Mouse (Mus musculus): ENCODE measurements around the gene Gjb5. TPM values are rescaled to one million over a fixed set of nuclear protein-coding genes. Genes with fewer than 3 reads are reported as not detected.

The Gjb5 gene
- under 1 TPM; 0.53 to 0.55 TPM for total RNA-seq (2021)

DNA sequence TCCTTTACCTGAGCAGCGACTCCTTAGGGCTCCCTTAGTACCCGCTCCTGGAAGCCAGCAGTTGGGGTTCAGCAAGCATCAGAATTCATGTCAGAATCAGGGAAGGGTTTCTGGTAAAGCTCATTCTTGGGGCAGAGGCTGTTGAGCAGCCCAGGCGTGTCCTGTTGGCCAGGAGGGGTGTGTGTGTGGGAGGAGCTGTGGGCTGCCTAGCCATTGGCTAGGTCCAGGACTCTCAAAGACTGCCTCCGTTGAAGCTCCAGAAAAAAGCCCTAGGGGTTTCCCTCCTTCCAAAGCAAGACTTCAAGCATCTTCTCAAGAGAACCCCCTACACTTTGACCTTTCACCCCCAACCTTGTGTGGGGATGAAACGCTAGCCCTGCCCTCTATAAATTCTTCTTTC is at the start of gene Gjb5:
Gjb5 (minus strand) TSS at position 164 of the 400 bp plus-strand sequence.
- intact Hi-C loops (cut with DNase I), result no loop called here
- no peak for DNase-seq

DNA sequence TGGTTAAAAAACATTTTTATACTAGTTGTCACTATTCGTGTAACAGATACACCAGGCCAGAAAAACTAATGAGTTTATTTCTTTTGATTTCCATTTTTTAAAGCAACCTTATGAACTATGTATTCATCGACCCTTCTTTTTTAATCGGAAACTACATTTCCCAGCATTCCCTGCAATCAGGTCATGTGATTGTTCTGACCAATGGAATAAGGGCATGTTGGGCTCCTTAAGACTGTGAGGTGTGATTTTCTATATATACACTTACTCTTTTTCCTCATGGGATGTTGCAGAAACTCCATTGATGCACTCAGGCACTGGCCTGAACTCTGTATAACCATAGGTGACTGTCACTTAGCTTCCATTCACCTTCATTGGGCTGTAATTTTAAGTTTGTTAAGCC is 44.6 kb upstream of the Gjb5 start:
- intact Hi-C loops (cut with DNase I), result no loop called here
- DNase-seq, result no peak

DNA sequence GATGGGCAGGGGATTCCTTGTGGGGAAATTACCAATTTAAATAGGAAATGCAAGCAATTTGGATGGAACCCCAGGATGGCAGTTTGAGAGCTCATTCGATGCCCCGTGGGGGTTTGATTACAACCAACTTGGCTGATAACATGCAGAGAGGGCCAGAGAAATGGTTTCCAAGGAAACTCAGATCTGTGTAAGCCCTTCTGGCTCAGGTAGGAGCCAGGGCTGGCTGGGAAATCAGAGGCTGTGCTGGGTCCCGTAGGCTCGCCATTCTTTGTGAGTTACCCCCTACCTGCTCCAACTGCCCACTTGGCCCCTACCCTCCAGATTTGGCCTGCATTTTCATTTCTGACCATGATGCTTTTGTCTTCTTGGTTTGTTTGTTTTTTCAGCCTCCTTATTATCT is 44.2 kb upstream of the Gjb5 start:
- DNase-seq, result no peak
- intact Hi-C loops (cut with DNase I), result no loop called here

GRCm38 (mm10) chr4:127400165-127401145 is 42.5 kb upstream of the Gjb5 start:
- DNase-seq, result peak; percentile 70 to 74
- intact Hi-C loops (cut with DNase I), result no loop called here

DNA sequence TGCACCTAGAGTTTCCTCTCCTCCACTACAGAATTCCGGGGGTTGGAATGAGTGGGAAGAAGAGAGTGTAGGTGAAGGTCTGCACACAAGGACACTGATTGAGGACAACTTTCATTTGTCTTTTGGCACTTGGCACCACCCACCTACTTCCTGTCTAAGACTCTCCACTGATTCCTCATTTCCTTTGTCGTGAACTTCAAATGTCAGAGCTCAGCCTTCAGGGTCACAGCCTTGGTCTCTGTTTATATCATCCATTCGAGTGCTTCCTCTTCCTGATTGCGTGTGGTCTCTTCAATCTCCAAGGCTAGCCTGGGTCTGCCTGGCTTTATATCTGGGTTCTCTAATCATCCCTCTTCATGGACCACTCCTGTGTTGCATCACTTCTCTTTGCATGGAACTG is 37.6 kb upstream of the Gjb5 start:
- DNase-seq, result no peak

GRCm38 (mm10) chr4:127389645-127390044 is 31.7 kb upstream of the Gjb5 start:
- no peak for DNase-seq
- intact Hi-C loops (cut with DNase I), result no loop called here

More for the DNA sequence above, 37.6 kb upstream of the Gjb5 start:
- intact Hi-C loops (cut with DNase I), result no loop called here

DNA sequence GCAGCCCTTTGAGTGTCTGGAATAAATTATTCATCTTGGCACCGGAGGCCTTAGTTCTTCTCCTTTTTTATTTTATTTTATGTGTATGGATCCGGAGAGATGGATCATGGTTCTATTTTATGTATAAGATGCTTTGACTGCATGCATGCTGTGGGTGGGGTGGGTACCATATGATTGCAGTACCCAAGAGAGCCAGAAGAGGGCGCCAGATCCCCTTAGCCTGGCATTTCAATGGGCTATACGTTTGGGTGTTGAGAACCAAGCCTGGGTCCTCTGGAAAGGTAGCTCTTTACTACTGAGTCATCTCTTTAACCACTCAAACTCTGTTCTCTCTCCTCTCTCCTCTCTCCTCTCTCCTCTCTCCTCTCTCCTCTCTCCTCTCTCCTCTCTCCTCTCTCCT is 19.4 kb upstream of the Gjb5 start:
- DNase-seq, result no peak

DNA sequence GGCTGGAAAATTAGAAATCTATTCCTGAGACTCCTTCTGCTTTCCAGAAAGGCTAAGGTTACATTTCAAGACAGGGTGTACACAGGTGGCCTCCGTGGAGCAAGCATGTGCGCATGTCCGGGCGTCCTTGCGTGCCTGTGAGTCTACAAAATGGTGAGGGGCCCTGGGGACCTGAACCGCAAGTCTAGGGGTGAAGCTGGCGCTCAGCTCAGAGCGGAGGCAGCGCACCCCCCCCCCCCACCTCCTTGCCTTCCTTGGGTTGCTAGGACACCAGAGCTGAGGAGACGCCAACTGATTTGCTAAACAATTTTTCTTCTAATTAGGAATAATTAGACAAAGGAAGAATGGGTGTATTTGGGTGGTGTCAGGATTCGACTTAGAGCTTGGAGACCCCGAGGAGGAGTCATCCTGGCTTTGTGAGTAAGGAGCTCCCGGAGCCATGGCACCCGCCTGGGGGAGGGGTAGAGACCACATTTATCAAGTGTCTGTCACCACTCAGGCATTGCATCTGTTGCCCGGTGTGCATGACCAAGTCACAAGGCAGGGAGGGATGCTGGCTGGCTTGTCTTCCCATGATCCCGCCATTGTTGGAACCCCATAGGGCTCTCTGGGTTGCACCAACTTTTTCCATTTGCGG is 17.7 kb upstream of the Gjb5 start:
- intact Hi-C loops (cut with DNase I), result loop anchor here (10.0 kb wide), 1 partner anchor 1169 kb away; no protein-coding TSS in a partner anchor
- DNase-seq, result no peak

More for the DNA sequence above, 19.4 kb upstream of the Gjb5 start:
- intact Hi-C loops (cut with DNase I), result loop anchor here (10.0 kb wide), 1 partner anchor 1167 kb away; no protein-coding TSS in a partner anchor

DNA sequence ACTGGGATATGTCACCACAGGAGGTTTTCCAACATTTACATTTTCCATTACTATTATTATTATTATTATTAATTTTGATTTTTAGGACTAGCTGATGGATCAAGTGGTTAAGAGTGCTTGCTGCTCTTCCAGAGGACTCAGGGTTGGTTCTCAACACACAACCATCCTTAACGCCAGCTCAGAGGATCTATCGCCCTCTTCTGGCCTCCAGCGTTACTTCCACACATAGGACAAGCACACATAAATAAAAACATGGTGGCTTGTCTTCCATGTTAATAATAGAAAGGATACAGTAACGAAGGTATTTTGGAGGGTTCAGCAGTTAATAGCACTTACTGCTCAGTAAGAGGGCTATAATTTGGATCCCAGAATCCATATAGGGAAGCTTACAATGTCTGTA is 16.7 kb upstream of the Gjb5 start:
- no peak for DNase-seq
- intact Hi-C loops (cut with DNase I), result loop anchor here (10.0 kb wide), 1 partner anchor 1170 kb away; no protein-coding TSS in a partner anchor

DNA sequence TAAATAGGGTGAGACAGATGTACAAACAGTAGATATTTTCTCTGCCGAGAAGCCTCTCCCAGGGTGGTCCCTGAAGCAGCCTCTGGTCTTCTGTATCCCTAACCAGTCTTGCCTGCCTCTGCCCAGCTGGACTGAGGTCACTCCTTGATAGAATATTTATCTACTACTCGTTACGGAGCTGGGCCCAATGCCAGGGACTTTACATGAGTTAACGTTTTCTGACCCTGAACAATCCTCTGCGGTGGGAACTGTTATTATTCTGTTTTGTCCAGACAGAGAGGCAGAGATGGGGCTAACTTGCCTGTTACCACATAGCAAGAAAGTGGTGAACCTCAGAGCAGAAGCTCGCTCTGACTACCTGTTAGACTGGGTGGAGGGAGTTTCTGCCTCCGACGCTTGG is 15.5 kb upstream of the Gjb5 start:
- no peak for DNase-seq
- intact Hi-C loops (cut with DNase I), result loop anchor here (10.0 kb wide), 1 partner anchor 1171 kb away; no protein-coding TSS in a partner anchor

GRCm38 (mm10) chr4:127371546-127371945 is 13.6 kb upstream of the Gjb5 start:
- DNase-seq, result peak; percentile 68 to 69
- intact Hi-C loops (cut with DNase I), result loop anchor here (10.0 kb wide), 1 partner anchor 1173 kb away; no protein-coding TSS in a partner anchor

- intact Hi-C loops (cut with DNase I), result loop anchor here (10.0 kb wide), 1 partner anchor 1174 kb away; no protein-coding TSS in a partner anchor
- no peak for DNase-seq
Measured at GRCm38 (mm10) chr4:127370447-127370846, 12.5 kb upstream of the Gjb5 start.

DNA sequence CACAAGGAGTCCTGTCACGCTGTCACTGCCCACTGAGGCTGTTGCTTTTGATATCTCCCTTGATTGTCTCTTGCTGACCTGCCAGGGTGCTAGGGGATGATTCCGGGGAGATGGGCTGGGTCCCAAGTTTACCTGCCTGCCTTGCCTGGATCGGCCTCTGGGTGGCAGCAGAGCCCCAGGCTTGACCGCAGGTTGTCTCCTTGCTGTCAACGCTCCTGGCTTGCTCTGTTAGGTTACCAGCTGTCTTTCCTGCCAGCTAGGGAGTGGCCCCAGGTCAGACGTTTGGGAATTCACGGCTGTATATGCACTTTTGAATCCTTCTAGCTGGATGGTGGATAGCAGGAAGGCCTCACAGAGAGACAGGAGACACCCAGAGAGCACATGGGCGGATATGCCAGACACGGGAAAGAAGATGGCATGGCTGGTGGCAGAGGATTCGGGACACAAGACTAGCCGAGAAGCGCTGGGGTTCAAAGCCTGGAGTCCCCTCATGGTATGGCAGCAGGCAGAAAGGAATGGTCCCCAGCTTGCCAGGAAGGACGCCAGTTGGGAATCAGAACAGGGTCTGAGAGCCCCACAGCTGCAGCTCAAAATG is 10.5 kb upstream of the Gjb5 start:
- peak; percentile 69 to 82 for DNase-seq
- intact Hi-C loops (cut with DNase I), result loop anchor here (1.0 to 2.0 kb wide), 2 partner anchors 66 to 244 kb away; no protein-coding TSS in a partner anchor

DNA sequence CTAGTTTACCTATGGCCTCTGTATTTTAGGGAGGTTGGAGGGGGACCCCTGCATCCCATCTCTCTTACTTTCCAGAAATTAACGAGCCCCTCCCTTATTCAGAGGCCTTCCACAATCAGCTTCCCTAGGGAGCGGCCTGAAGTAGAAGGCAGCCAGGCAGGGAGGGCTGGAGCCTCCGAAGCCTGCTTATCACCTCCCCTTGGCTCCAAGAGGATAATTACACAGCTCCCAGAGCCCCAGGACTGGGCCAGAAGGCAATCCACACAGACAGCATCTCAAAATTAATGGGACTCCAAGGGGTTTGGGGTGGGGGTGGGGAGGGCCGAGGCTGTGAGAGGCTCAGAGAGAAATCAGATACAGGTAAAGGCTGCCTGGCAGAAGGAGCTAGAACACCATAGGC is 7.9 kb upstream of the Gjb5 start:
- intact Hi-C loops (cut with DNase I), result no loop called here
- DNase-seq, result no peak

DNA sequence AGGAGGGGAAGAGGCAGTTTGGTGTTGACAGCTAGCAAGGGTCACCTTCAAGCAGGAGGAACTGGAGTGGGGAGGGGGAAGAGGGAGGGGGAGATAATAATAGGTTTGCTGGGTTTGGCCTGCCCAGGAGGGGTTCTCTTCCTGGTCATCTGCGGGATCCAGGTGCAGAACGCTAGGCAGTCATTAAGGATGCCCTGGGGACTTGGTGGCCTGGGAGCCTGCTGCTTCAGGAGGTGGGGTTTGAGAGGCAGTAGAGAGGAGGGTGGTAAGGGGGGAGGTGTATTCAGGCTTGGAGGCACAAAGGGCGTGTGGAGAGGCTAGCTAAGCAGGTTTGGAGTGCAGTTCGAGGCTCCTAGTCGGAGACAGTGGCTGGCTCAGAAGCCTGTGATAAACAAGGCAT is 7.5 kb upstream of the Gjb5 start:
- DNase-seq, result no peak
- intact Hi-C loops (cut with DNase I), result no loop called here

DNA sequence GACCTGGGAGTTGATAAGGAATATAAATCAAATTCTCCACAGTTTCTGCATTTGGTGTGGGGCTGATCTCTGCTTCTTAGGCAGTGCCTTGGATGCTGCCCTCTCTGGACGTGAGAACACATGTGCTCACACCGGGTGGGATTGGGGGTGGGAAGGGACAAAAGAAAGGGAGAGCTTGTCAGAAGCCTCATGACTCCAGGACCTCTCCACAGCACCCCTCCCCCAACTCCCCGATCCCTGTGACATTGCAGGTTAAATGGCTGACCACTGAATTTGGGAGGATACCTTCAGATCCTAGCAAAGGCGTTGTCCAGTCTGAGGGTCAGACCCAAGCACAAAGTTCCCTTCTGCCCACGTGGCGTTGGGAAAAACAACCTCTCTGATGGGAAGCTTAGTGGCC is 6.5 kb upstream of the Gjb5 start:
- DNase-seq, result no peak
- intact Hi-C loops (cut with DNase I), result no loop called here

DNA sequence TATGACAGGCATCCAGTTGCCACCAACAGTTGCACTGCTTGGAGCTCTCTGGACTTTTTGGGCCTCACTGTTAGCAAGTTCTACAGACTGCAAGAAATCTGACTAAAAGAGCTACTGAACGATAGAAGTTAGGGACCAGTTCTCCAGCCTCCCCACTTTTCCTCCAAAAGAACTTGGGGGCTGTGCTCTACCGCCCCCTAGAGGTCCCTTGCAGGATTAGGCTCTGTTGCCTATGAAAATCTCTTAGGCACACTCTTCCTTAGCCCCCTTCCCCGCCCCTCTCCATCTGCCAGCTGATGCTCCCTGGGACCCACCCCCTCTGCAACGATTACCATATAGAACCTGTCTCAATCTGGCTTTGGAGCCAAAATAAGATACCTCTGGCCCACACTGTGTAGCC is 5.3 kb upstream of the Gjb5 start:
- intact Hi-C loops (cut with DNase I), result no loop called here
- DNase-seq, result no peak

- intact Hi-C loops (cut with DNase I), result no loop called here
- DNase-seq, result no peak
Measured at GRCm38 (mm10) chr4:127362520-127362919, 4.5 kb upstream of the Gjb5 start.

- intact Hi-C loops (cut with DNase I), result no loop called here
- peak; percentile 34 to 36 for DNase-seq
Measured at GRCm38 (mm10) chr4:127354506-127355485, 3.2 kb downstream of the Gjb5 start.

- intact Hi-C loops (cut with DNase I), result no loop called here
- no peak for DNase-seq
Measured at GRCm38 (mm10) chr4:127353951-127354438, 4.0 kb downstream of the Gjb5 start, which contains the start of gene Gjb4. TSS of gene Gjb4 (minus strand) at chr4:127354081.

All from heart, postnatal 10 days (tissue).